Mouse (Mus musculus) left cerebral cortex, adult 18-20 months (tissue): ENCODE results near the gene Col7a1. TPM values are rescaled to one million over a fixed set of nuclear protein-coding genes. Genes with fewer than 3 reads are reported as not detected.
A peak's percentile ranks its signal among the peaks of the same experiment; 100 is the strongest.

Experiments used
- DNase-seq, 2 experiments: peaks; one replicate each; pipeline ENCODE4 v3.0.0; 2021 to 2022; ENCODE audit warnings: low spot score in 2 of 2, mixed read lengths in 1 of 2
- long read RNA-seq, 2 experiments: library from polyadenylated mRNA; stranded (forward); transcript quantifications; one replicate each; pipeline ENCODE4 v2.0.0; 2021
- total RNA-seq, 2 experiments: library from RNA; stranded (reverse); gene quantifications; 2 replicates each; pipeline ENCODE4 v1.2.3; 2021

Col7a1 gene
- total RNA-seq: 1 to 10 TPM; 3.1 to 3.4 TPM
- long read RNA-seq, experiment 1, partial matches to known transcripts: 1 of 3 reads
- long read RNA-seq, experiment 1, other reads (novel, unspliced or antisense): 2 of 3 reads
- long read RNA-seq, experiment 2: 0 reads

- no peak for DNase-seq
Measured at GRCm38 (mm10) chr9:108953081-108953636, at the start of gene Col7a1. Gene Col7a1, plus strand, starts transcription at chr9:108953586.

- no peak for DNase-seq
Measured at GRCm38 (mm10) chr9:108912308-108912707, 41.1 kb upstream of the Col7a1 start.

- no peak for DNase-seq
Measured at GRCm38 (mm10) chr9:108913161-108913560, 40.2 kb upstream of the Col7a1 start.

- no peak for DNase-seq
Measured at GRCm38 (mm10) chr9:108913621-108914020, 39.8 kb upstream of the Col7a1 start.

- peak in 1 of 2 experiments; percentile 34 for DNase-seq
Measured at GRCm38 (mm10) chr9:108914491-108914890, 38.9 kb upstream of the Col7a1 start, which contains the start of gene Tmem89. Gene Tmem89, plus strand, starts transcription at chr9:108914619.

GRCm38 (mm10) chr9:108925897-108926296 is 27.5 kb upstream of the Col7a1 start:
- DNase-seq: no peak

GRCm38 (mm10) chr9:108928424-108928823 is 25.0 kb upstream of the Col7a1 start:
- DNase-seq: no peak

- DNase-seq: no peak
Measured at GRCm38 (mm10) chr9:108935991-108936390, 17.4 kb upstream of the Col7a1 start.

- peak; percentile 95 to 96 for DNase-seq
Measured at GRCm38 (mm10) chr9:108936418-108937364, 16.7 kb upstream of the Col7a1 start, which contains the start of gene Uqcrc1. Gene Uqcrc1, plus strand, starts transcription at chr9:108936633.

- DNase-seq: peak in 1 of 2 experiments; percentile 22
Measured at GRCm38 (mm10) chr9:108945111-108945510, 8.3 kb upstream of the Col7a1 start.

GRCm38 (mm10) chr9:108945608-108946007 is 7.8 kb upstream of the Col7a1 start:
- DNase-seq: no peak

- DNase-seq: no peak
Measured at GRCm38 (mm10) chr9:108949231-108949966, 4.0 kb upstream of the Col7a1 start.

- no peak for DNase-seq
Measured at GRCm38 (mm10) chr9:108949967-108950728, 3.2 kb upstream of the Col7a1 start.

- DNase-seq: no peak
Measured at GRCm38 (mm10) chr9:108955241-108955640, 1.9 kb downstream of the Col7a1 start.

GRCm38 (mm10) chr9:108955846-108956245 is 2.5 kb downstream of the Col7a1 start:
- DNase-seq: no peak

- DNase-seq: no peak
Measured at GRCm38 (mm10) chr9:108963577-108963976, 10.2 kb downstream of the Col7a1 start.

GRCm38 (mm10) chr9:108964338-108964737 is 11.0 kb downstream of the Col7a1 start:
- DNase-seq: no peak

- no peak for DNase-seq
Measured at GRCm38 (mm10) chr9:108970623-108971022, 17.2 kb downstream of the Col7a1 start.

GRCm38 (mm10) chr9:108976483-108976882 is 23.1 kb downstream of the Col7a1 start:
- DNase-seq: no peak

GRCm38 (mm10) chr9:108977966-108978365 is 24.6 kb downstream of the Col7a1 start:
- DNase-seq: no peak
